Mouse (Mus musculus): ENCODE measurements around the gene Prkag2.
A peak's percentile ranks its signal among the peaks of the same experiment; 100 is the strongest.

GRCm38 (mm10) chr5:25011019-25011485, 89.4 kb downstream of the Prkag2 start:
- TF ChIP-seq POLR2A (IDR thresholded peaks at IDR 0.05; ENCODE audit: borderline replicate concordance, control insufficient read depth, low read depth, low read length) (no peak), CTCF (IDR thresholded peaks at IDR 0.05; ENCODE audit: control insufficient read depth, insufficient read depth, low read length) (peak; percentile 90)

Measured in bone marrow, adult 2 months (tissue).